Mouse (Mus musculus): Measurements from ENCODE around the gene Rasd2. TPM values are rescaled to one million over a fixed set of nuclear protein-coding genes. Genes with fewer than 3 reads are reported as not detected.

Rasd2 gene
- not detected in 2 replicates for total RNA-seq (2017)

- no peak for ATAC-seq (ENCODE audit: extremely low read depth, insufficient number of reproducible peaks, low FRiP score, poor library complexity, severe bottlenecking)
Measured at GRCm38 (mm10) chr8:75213686-75214085, at the start of gene Rasd2. Gene Rasd2 (plus strand): TSS chr8:75213944.

GRCm38 (mm10) chr8:75169363-75169762 lies 44.4 kb upstream of the Rasd2 start:
- ATAC-seq (ENCODE audit: extremely low read depth, insufficient number of reproducible peaks, low FRiP score, poor library complexity, severe bottlenecking) = no peak

GRCm38 (mm10) chr8:75172009-75172685 lies 41.6 kb upstream of the Rasd2 start:
- ATAC-seq (ENCODE audit: extremely low read depth, insufficient number of reproducible peaks, low FRiP score, poor library complexity, severe bottlenecking) = no peak

- ATAC-seq (ENCODE audit: extremely low read depth, insufficient number of reproducible peaks, low FRiP score, poor library complexity, severe bottlenecking) = no peak
Measured at GRCm38 (mm10) chr8:75193022-75193421, 20.7 kb upstream of the Rasd2 start.

GRCm38 (mm10) chr8:75194473-75195071 lies 19.2 kb upstream of the Rasd2 start:
- no peak for ATAC-seq (ENCODE audit: extremely low read depth, insufficient number of reproducible peaks, low FRiP score, poor library complexity, severe bottlenecking)

- no peak for ATAC-seq (ENCODE audit: extremely low read depth, insufficient number of reproducible peaks, low FRiP score, poor library complexity, severe bottlenecking)
Measured at GRCm38 (mm10) chr8:75197170-75197569, 16.6 kb upstream of the Rasd2 start.

GRCm38 (mm10) chr8:75197862-75198261 lies 15.9 kb upstream of the Rasd2 start:
- no peak for ATAC-seq (ENCODE audit: extremely low read depth, insufficient number of reproducible peaks, low FRiP score, poor library complexity, severe bottlenecking)

- ATAC-seq (ENCODE audit: extremely low read depth, insufficient number of reproducible peaks, low FRiP score, poor library complexity, severe bottlenecking) = no peak
Measured at GRCm38 (mm10) chr8:75198300-75198699, 15.4 kb upstream of the Rasd2 start.

GRCm38 (mm10) chr8:75198988-75199765 lies 14.6 kb upstream of the Rasd2 start:
- ATAC-seq (ENCODE audit: extremely low read depth, insufficient number of reproducible peaks, low FRiP score, poor library complexity, severe bottlenecking) = no peak

GRCm38 (mm10) chr8:75199914-75200313 lies 13.8 kb upstream of the Rasd2 start:
- ATAC-seq (ENCODE audit: extremely low read depth, insufficient number of reproducible peaks, low FRiP score, poor library complexity, severe bottlenecking) = no peak

GRCm38 (mm10) chr8:75202041-75202656 lies 11.6 kb upstream of the Rasd2 start:
- no peak for ATAC-seq (ENCODE audit: extremely low read depth, insufficient number of reproducible peaks, low FRiP score, poor library complexity, severe bottlenecking)

GRCm38 (mm10) chr8:75202913-75203312 lies 10.8 kb upstream of the Rasd2 start:
- no peak for ATAC-seq (ENCODE audit: extremely low read depth, insufficient number of reproducible peaks, low FRiP score, poor library complexity, severe bottlenecking)

GRCm38 (mm10) chr8:75203420-75203819 lies 10.3 kb upstream of the Rasd2 start:
- no peak for ATAC-seq (ENCODE audit: extremely low read depth, insufficient number of reproducible peaks, low FRiP score, poor library complexity, severe bottlenecking)

- ATAC-seq (ENCODE audit: extremely low read depth, insufficient number of reproducible peaks, low FRiP score, poor library complexity, severe bottlenecking) = no peak
Measured at GRCm38 (mm10) chr8:75204190-75204868, 9.4 kb upstream of the Rasd2 start.

GRCm38 (mm10) chr8:75211461-75211860 lies 2.3 kb upstream of the Rasd2 start:
- no peak for ATAC-seq (ENCODE audit: extremely low read depth, insufficient number of reproducible peaks, low FRiP score, poor library complexity, severe bottlenecking)

- no peak for ATAC-seq (ENCODE audit: extremely low read depth, insufficient number of reproducible peaks, low FRiP score, poor library complexity, severe bottlenecking)
Measured at GRCm38 (mm10) chr8:75212631-75213306, 975 bp upstream of the Rasd2 start.

- ATAC-seq (ENCODE audit: extremely low read depth, insufficient number of reproducible peaks, low FRiP score, poor library complexity, severe bottlenecking) = no peak
Measured at GRCm38 (mm10) chr8:75213307-75213651, 465 bp upstream of the Rasd2 start.

- ATAC-seq (ENCODE audit: extremely low read depth, insufficient number of reproducible peaks, low FRiP score, poor library complexity, severe bottlenecking) = no peak
Measured at GRCm38 (mm10) chr8:75215046-75215445, 1.3 kb downstream of the Rasd2 start.

- no peak for ATAC-seq (ENCODE audit: extremely low read depth, insufficient number of reproducible peaks, low FRiP score, poor library complexity, severe bottlenecking)
Measured at GRCm38 (mm10) chr8:75215931-75216330, 2.2 kb downstream of the Rasd2 start.

Data from neutrophil, adult 5-6 weeks (primary cell).